Mouse (Mus musculus): ENCODE data around the gene Nkain2.
"Not testable (repeated sequence)": the region's sequence is repeated elsewhere in the genome, so short reads cannot be mapped to it uniquely, and the experiment has no call there.

Gene Nkain2

GRCm38 (mm10) chr10:32058251-32058650 lies 832.0 kb downstream of the Nkain2 start:
- no peak for DNase-seq (ENCODE audit: low spot score)

- no peak for DNase-seq (ENCODE audit: low spot score)
Measured at GRCm38 (mm10) chr10:32052546-32053295, 837.5 kb downstream of the Nkain2 start.

- DNase-seq (ENCODE audit: low spot score) = no peak
Measured at GRCm38 (mm10) chr10:32052045-32052444, 838.2 kb downstream of the Nkain2 start.

- DNase-seq (ENCODE audit: low spot score) = no peak
Measured at GRCm38 (mm10) chr10:32029996-32030395, 860.3 kb downstream of the Nkain2 start.

GRCm38 (mm10) chr10:32018385-32018784 lies 871.9 kb downstream of the Nkain2 start:
- no peak for DNase-seq (ENCODE audit: low spot score)

- no peak for DNase-seq (ENCODE audit: low spot score)
Measured at GRCm38 (mm10) chr10:32001216-32001753, 889.0 kb downstream of the Nkain2 start.

- DNase-seq (ENCODE audit: low spot score) = no peak
Measured at GRCm38 (mm10) chr10:31993205-31993604, 897.1 kb downstream of the Nkain2 start.

- DNase-seq (ENCODE audit: low spot score) = no peak
Measured at GRCm38 (mm10) chr10:31978387-31978786, 911.9 kb downstream of the Nkain2 start.

GRCm38 (mm10) chr10:31947178-31947726 lies 943.0 kb downstream of the Nkain2 start:
- no peak for DNase-seq (ENCODE audit: low spot score)

GRCm38 (mm10) chr10:31931961-31932360 lies 958.3 kb downstream of the Nkain2 start:
- DNase-seq (ENCODE audit: low spot score) = no peak

- no peak for DNase-seq (ENCODE audit: low spot score)
Measured at GRCm38 (mm10) chr10:31927657-31928056, 962.6 kb downstream of the Nkain2 start.

GRCm38 (mm10) chr10:31920901-31921300 lies 969.4 kb downstream of the Nkain2 start:
- not testable (repeated sequence) for DNase-seq (ENCODE audit: low spot score)

- DNase-seq (ENCODE audit: low spot score) = no peak
Measured at GRCm38 (mm10) chr10:31907488-31907887, 982.8 kb downstream of the Nkain2 start.

- DNase-seq (ENCODE audit: low spot score) = no peak
Measured at GRCm38 (mm10) chr10:31899501-31899900, 990.8 kb downstream of the Nkain2 start.

GRCm38 (mm10) chr10:31873323-31873895 lies 1016.9 kb downstream of the Nkain2 start:
- DNase-seq (ENCODE audit: low spot score) = no peak

GRCm38 (mm10) chr10:31868275-31868674 lies 1022.0 kb downstream of the Nkain2 start:
- DNase-seq (ENCODE audit: low spot score) = no peak

- DNase-seq (ENCODE audit: low spot score) = no peak
Measured at GRCm38 (mm10) chr10:31827041-31827440, 1063.2 kb downstream of the Nkain2 start.

GRCm38 (mm10) chr10:31812543-31812942 lies 1077.7 kb downstream of the Nkain2 start:
- DNase-seq (ENCODE audit: low spot score) = no peak

- no peak for DNase-seq (ENCODE audit: low spot score)
Measured at GRCm38 (mm10) chr10:31742443-31743057, 1147.7 kb downstream of the Nkain2 start.

GRCm38 (mm10) chr10:31728036-31728435 lies 1162.2 kb downstream of the Nkain2 start:
- DNase-seq (ENCODE audit: low spot score) = no peak

GRCm38 (mm10) chr10:31647270-31647669 lies 1243.0 kb downstream of the Nkain2 start:
- DNase-seq (ENCODE audit: low spot score) = no peak

- no peak for DNase-seq (ENCODE audit: low spot score)
Measured at GRCm38 (mm10) chr10:31646083-31646482, 1244.2 kb downstream of the Nkain2 start.

Measured in ovary, adult 18-20 months (tissue).